Mouse (Mus musculus): ENCODE data around the gene Pfn1.
A peak's percentile ranks its signal among the peaks of the same experiment; 100 is the strongest.

Gene Pfn1

DNA sequence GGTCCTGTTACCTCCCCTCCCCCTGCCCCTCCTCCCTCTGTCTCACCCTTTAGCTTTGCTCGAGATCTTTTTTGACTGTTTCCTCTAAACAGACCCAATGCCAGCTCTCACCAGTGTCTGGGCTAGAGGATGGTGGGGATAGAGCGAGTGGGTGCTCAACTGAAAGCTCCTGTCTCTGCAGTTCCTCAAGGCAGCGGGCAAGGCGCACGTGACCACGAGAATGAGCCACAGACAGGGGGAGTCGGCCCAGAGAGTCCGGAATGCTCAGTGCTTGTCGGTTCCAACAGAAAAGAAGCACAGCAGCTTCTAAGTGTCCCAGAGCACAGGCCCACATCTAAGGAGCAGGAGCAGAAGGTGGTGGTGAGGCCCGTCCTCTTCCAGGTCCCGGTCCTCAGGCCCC is 20.1 kb upstream of the Pfn1 start:
- DNase-seq (ENCODE audit: low spot score): no peak

DNA sequence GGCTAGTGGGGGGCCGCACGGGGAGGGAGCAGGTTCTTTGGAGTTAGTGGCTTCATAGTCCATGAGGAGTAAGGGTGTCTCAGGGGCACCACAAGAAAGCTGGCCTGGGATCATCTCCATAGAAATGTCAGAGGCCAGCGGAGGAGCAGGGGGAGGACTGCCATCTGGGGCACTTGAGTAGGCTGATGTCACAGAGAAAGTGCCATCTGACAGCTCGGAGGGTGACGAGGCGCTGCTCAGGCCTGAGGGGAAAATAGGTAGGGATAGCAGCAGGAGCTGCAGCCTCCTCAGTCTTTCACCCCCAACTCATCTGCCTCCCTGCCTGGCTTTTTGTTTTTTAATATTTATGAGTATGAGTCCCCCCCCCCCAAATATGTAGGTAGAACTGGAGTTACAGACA is 19.6 kb upstream of the Pfn1 start:
- DNase-seq (ENCODE audit: low spot score): no peak

DNA sequence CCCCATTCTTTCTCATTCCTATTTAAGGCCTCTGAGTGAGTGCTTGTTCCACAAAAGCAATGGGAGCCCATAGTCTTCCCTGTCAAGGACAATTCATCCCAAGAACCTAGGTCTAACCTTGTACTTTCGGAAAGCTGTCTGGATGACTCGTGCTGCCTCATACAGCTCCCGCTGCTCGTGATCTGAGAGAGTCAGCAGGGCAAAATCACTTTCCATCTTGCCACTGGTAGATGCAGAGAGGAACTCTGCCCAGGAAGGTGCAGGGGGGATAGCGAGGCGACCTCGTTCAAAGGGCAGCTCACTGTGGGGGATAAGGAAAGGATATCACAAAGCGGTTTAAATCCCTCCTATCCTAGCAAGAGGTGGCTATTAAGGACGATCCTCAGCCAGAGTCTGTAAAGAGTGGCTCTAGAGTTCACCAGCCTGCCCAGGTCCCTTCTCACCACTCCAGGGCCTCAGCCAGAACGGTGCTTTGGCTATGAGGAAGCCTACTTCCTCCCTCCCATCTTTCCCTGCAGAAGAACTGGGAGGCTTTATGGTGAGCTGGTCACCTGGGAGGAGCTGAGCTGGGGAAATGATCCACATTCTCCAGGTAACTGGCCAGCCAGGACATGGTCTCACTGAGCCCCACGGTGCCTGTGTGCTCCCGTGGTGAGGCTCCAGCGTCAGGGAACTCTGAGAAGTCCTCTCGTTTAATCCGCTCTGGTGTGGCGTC is 17.0 kb upstream of the Pfn1 start:
- DNase-seq (ENCODE audit: low spot score): no peak

GRCm38 (mm10) chr11:70670483-70670882 is 16.0 kb upstream of the Pfn1 start:
- no peak for DNase-seq (ENCODE audit: low spot score)

DNA sequence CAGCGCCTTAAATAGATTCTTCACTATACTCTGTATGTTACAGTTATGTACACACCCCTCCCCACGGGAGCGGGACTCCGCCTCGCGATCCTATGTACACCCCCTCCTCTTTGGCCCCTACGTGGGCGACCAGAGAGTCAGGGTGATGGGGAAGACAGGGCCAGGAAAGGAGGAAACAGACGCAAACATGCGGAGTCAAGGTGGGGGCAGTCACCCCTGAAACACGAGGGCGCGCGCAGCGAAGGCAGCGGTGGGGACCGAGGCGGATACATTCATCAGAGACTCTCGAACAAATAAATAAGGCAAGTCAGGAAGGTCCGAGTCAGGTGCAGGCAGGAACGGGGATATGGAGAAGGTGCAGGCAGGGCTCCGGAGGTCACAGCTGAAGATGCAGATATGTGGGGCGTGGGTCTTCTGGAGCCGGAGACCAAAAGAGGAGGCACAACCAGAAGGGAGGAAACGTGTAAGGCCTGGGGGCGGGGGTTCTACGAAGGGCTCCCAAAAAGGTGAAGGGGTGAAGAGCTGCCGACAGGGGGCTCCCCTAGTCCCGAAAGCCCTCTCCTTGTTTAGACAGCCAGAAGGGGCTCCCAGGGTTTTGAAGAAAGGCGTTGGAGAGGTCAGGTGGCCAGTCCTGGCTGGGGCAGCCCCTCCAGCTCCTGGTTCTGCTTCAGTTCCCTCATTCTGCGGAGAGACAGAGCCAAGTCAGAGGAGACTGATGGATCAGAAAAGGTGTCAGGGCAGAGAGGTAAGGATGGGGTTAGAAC is 15.3 kb upstream of the Pfn1 start:
- DNase-seq (ENCODE audit: low spot score): peak; percentile 72

GRCm38 (mm10) chr11:70668771-70669505 is 14.5 kb upstream of the Pfn1 start, which contains the start of gene Spag7:
Gene Spag7 (minus strand): TSS chr11:70669416.
- peak; percentile 99 for DNase-seq (ENCODE audit: low spot score)

DNA sequence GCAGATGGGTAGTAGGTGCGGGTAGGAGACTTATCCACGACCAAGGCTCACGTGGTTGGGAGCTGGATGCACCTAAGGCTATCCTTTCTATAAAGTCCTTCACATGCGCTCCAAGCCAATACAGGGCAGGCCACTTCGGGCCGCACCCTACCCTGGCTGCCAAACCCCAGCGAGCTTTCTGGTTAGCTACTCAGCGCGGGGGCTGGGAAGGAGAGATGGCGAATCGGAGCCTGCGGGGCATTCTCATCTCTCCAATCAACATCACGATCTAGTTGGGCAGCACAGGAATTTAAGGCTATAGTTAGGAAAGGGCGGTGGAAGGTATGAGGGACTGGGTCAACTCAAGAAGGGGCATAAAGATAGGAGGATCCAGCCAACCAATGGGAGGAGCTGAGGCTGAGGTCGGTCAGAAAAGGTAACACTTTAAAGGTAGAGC is 13.9 kb upstream of the Pfn1 start:
- DNase-seq (ENCODE audit: low spot score): no peak

DNA sequence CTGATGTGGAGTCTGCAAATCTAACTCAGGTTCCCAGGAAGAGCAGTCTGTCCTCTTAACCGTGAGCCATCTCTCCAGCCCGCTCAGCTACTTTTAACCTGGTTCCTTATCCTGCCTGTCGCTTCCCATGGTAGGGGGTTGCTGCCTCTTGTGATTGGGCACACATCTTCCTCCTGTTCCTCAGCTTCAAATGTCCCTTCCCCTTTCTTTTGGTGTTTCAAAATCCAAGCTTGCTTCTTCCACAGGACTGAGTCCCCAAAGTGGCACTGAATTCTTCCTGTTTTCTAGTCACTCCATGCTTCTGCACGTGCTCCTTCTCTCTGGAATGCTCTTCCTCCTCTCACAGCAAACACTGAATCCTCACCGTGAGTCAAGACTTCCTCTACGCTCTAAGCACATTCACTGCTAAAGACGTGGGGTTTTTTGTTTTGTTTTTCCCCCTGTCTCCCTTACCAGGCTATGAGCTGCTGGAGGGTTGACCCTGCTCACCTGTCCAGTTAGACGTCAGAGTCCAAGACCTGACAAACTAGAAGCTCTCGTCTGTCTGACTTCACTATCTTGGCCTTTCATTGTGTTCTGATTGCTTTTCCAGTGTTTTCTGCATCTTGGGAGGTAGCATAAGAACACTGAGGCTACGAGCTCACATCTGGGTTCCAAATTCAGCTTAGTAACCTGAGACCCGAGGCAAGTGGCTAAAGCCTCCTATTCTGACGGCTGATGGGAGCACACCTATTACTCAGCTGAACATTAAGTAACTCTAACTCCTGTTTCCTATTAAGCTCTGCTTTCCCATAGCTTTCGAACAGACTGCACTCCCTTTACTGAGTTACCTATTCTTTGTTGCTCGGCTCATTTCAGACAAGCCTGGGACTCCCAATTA is 13.1 kb upstream of the Pfn1 start:
- no peak for DNase-seq (ENCODE audit: low spot score)

DNA sequence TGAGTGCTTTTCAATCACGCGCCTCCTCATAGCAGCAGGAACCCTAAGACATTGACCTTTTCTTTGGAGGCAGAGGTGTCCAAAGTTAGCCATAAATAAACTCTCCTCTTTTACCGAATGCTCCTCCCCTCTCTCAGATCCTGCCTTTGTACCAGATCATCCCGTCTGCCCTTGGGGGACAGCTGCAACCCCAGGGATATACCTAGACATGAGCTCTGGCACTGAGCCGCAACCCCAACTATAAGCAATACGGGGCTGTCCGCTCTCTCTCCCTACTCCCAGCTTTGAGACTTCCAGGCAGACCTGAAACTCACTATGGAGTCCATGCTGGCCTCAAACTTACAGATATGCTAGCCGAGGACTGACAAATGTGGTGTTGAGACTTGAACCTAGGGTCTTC is 12.2 kb upstream of the Pfn1 start:
- DNase-seq (ENCODE audit: low spot score): no peak

DNA sequence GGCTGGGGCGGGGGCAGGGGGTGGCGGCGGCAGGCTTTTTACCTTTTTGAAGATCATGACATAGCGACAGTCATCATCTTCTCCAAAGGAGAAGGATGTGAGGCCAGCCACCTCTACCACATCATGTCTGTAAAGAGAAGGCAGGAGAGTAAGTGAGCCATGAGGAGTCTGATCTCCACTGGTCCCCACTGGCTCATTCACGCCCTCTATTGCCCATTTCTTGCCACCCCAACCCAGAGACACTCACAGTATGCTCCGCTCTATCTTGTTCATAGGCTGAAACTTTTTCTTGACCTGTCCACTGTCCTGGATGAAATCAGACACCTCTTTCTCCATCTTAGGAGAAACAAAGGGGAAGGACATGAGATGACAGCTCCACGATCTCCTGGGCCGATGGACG is 10.3 kb upstream of the Pfn1 start:
- DNase-seq (ENCODE audit: low spot score): no peak

- no peak for DNase-seq (ENCODE audit: low spot score)
Observed at GRCm38 (mm10) chr11:70663957-70664356, 9.5 kb upstream of the Pfn1 start.

DNA sequence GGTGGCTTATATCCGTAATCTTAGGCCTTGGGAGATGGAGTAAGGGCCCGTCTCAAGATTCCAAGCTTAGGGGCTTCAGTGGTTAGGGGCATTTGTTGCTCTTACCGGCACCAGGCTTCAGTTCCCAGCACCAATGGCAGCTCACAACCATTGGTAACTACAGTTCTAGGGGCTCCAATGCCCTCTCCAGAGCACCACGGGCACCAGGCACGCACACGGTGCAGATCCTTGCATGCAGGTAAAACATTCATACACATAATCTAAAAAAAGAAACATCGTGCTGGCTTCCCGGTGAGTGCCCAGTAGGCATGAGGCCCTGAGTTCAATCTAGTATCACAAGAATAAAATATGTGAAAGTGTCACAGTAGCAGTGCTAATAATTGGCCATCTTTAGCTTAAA is 8.7 kb upstream of the Pfn1 start:
- no peak for DNase-seq (ENCODE audit: low spot score)

- no peak for DNase-seq (ENCODE audit: low spot score)
Observed at GRCm38 (mm10) chr11:70660571-70660970, 6.1 kb upstream of the Pfn1 start.

- no peak for DNase-seq (ENCODE audit: low spot score)
Observed at GRCm38 (mm10) chr11:70658942-70659341, 4.5 kb upstream of the Pfn1 start.

DNA sequence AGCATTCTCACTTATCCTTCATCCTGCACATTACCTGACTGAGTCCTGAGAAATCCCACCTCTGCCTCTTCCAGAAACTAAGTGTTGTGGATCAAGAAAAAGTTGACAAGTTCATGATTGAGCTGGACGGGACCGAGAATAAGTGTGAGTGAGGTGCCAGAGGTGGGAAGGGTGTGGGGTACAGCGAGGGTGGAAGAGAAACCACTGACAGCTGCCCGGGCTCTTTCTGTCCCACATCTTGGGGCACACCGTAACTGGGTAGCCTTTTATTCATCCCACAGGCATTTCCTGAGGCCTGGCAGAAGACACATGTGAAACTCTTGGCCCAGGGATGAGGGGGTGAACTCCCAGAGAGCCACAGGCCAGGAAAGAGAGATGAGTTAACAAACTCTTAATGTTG is 4.1 kb upstream of the Pfn1 start:
- DNase-seq (ENCODE audit: low spot score): no peak

DNA sequence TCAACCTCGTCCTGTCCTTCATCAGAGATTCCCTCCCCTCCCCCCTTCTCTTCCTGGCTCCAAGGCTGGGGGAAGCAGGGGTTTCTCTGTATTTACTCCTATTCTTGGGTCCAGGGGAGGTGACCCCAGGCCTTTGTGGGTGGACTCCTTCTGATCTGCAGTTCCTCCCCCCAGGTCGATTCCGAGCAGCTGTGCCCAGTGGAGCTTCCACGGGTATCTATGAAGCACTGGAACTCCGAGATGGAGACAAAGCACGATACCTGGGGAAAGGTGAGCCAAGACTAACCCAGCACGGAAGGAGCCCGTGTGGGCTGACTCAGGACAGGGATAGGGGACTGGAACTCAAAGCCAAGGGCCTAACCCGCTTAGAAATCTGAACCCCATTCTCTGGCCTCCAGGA is 3.5 kb upstream of the Pfn1 start:
- no peak for DNase-seq (ENCODE audit: low spot score)

GRCm38 (mm10) chr11:70657573-70657972 is 3.1 kb upstream of the Pfn1 start:
- no peak for DNase-seq (ENCODE audit: low spot score)

- DNase-seq (ENCODE audit: low spot score): no peak
Observed at GRCm38 (mm10) chr11:70656964-70657363, 2.5 kb upstream of the Pfn1 start, which contains the start of gene Eno3. Gene Eno3 (plus strand): TSS chr11:70657202.

- no peak for DNase-seq (ENCODE audit: low spot score)
Observed at GRCm38 (mm10) chr11:70656456-70656927, 2.0 kb upstream of the Pfn1 start.

GRCm38 (mm10) chr11:70655571-70656455 is 1.4 kb upstream of the Pfn1 start:
- peak; percentile 78 for DNase-seq (ENCODE audit: low spot score)

All from testis, postnatal 14 days (tissue).